Mouse (Mus musculus) stomach, postnatal 0 days (tissue): Measurements from ENCODE around the gene Nckap5.

Experiments
- CTCF ChIP-seq: IDR thresholded peaks from 2 replicates; pipeline ENCODE4 v1.5.1; 2016; ENCODE audit warnings: antibody characterized with exemption, low read depth, mild to moderate bottlenecking, moderate library complexity
- EP300 ChIP-seq: optimal IDR thresholded peaks from 2 replicates; pipeline ENCODE3; 2016; ENCODE audit warnings: antibody characterized with exemption

- no peak for TF ChIP-seq CTCF
- TF ChIP-seq EP300: no peak
Measured at GRCm38 (mm10) chr1:126764201-126764600, 66.4 kb downstream of the Nckap5 start.
